Mouse (Mus musculus): Measurements from ENCODE around the gene Snx25.

DNA sequence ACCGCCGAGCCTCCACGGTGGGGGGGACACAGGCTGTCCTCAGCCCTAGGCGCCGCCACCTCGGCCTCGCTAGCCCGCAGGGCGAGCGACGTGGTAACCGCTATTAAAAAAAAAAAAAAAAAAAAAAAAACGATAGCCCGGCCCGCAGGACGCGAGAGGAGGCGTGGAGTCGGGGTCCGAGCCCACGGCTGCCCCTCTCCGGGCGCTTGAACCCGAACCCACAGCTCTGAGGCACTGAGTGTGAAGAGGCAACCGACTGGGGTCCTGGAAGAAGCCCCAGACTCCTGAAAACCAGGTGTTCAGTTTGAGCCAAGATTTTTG, 11.9 kb upstream of the Snx25 start:
- no peak for TF ChIP-seq CTCF (IDR thresholded peaks at IDR 0.05; ENCODE audit: low read depth)
- TF ChIP-seq EP300 (IDR thresholded peaks at IDR 0.05; ENCODE audit: low read depth) = no peak

All from liver, embryonic 14.5 days (tissue).